ENCODE assay signal across 8 mouse cellular contexts in the genomic region with DNA sequence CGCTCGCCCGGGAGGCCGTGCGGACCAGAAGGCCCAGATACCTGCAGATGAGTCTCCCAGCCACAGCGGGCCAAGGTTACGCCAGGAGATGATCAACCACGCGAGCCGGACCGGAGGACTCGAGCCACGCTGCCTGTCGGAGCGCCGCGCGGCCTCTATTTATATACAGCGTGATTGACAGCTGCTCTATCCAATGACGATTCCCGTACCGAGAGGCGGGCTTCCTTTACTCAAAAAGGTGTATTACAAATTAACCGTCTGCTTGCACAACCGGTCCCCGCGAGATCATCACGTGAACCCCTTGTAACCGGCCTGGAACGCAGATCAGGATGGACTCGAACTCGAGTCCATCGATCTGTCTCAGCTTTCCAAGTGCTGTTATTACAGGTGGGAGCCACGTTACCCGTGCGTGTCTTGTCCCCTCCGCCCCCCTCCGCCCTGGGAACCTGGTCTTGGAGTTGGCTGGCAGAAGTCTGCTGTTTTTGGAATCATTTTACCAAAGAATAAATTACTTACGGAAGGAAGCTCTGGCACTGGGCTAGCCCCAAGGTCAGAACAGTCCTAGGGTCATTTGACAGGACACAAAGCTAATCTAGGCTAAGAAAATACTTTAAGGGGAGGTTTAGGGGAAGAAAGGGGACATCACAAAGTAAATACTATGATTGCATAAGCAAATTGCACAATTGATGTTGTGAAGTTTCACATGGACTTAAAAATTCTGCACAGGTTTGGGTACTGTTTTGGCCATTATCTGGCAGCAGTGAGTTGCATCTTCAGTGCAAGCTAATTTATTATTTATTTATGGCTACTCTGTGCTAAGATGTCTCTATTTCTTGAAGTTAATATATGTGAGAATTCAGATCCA. TPM values are rescaled to one million over a fixed set of nuclear protein-coding genes. Genes with fewer than 3 reads are reported as not detected.
DNase-seq lines count a peak whose midpoint lies in the region; ATAC-seq and TF ChIP-seq lines count a peak whose summit lies in the region.

A gene (minus strand): TSS at position 131 of the 865 bp plus-strand sequence.

- peak within 1 kb of the TSS; percentile 84 for H3K4me2 ChIP-seq in forebrain, embryonic 16.5 days (ENCODE audit: low read length)
- peak within 1 kb of the TSS; percentile 92 for H3K4me2 ChIP-seq in lung, embryonic 14.5 days

- peak within 1 kb of the TSS; percentile 76 for H3K27ac ChIP-seq in forebrain, embryonic 16.5 days (ENCODE audit: low read length)
- peak within 1 kb of the TSS; percentile 95 for H3K27ac ChIP-seq in layer of hippocampus, adult 2 months
- peak within 1 kb of the TSS; percentile 88 for H3K27ac ChIP-seq in lung, embryonic 14.5 days (ENCODE audit: low read depth)
- peak within 1 kb of the TSS; percentile 18 for H3K27ac ChIP-seq in olfactory bulb, adult 2 months (ENCODE audit: insufficient read depth, low read depth, low read length)
- no peak within 1 kb of the TSS for H3K27ac ChIP-seq in thymus, adult 2 months (ENCODE audit: control insufficient read depth, insufficient read depth, low read length)

- H3K9ac ChIP-seq in forebrain, embryonic 16.5 days (replicated peaks; ENCODE audit: low read depth, low read length), result peak within 1 kb of the TSS; percentile 90
- H3K9ac ChIP-seq in lung, embryonic 14.5 days, result peak within 1 kb of the TSS; percentile 93

- peak; percentile 87 for TF ChIP-seq POLR2A in olfactory bulb, adult 2 months (IDR thresholded peaks at IDR 0.05; ENCODE audit: insufficient read depth, low read depth, low read length)
- peak; percentile 93 for TF ChIP-seq POLR2A in thymus, adult 2 months (IDR thresholded peaks at IDR 0.05; ENCODE audit: control insufficient read depth, extremely low read depth, insufficient read depth, low read length, poor library complexity)

- peaks cover under 1% of the 10 kb centered on the region; the same call in 1 of the 2 replicates for H3K9me3 ChIP-seq in G1E (replicated peaks)
- no peaks in the 10 kb centered on the region for H3K9me3 ChIP-seq in forebrain, embryonic 16.5 days (ENCODE audit: control insufficient read depth, low read length)
- H3K9me3 ChIP-seq in lung, embryonic 14.5 days (ENCODE audit: low read depth, low read length), result no peaks in the 10 kb centered on the region

- peak; percentile 85 for ATAC-seq in G1E (ENCODE audit: extremely low read depth, insufficient number of reproducible peaks, low FRiP score, poor library complexity, severe bottlenecking)
- peak; percentile 94 for ATAC-seq in forebrain, embryonic 16.5 days
- peak; percentile 92 for ATAC-seq in lung, embryonic 14.5 days (ENCODE audit: insufficient read depth)

- H3K4me1 ChIP-seq in G1E (ENCODE audit: insufficient read depth, low read depth, low read length), result peaks cover 56% of the 10 kb centered on the region
- peaks cover 27% of the 10 kb centered on the region for H3K4me1 ChIP-seq in forebrain, embryonic 16.5 days (replicated peaks; ENCODE audit: control insufficient read depth, insufficient read depth, low read length)
- 0 out of 2 replicates have a peak, but pooled peaks cover 3% of the 10 kb centered on the region for H3K4me1 ChIP-seq in lung, embryonic 14.5 days (ENCODE audit: insufficient read depth)
- H3K4me1 ChIP-seq in olfactory bulb, adult 2 months (ENCODE audit: control insufficient read depth, insufficient read depth, low read length), result peaks cover 11% of the 10 kb centered on the region
- peaks cover 23% of the 10 kb centered on the region for H3K4me1 ChIP-seq in thymus, adult 2 months (replicated peaks; ENCODE audit: control insufficient read depth, insufficient read depth, low read length)

- 2% methylated on average over 39 of the region's 39 CpGs for WGBS in forebrain, embryonic 16.5 days
- WGBS in lung, embryonic 14.5 days, result 2% methylated on average over 39 of the region's 39 CpGs
- WGBS in olfactory bulb, adult 2 months, result 2% methylated on average over 39 of the region's 39 CpGs
- WGBS in thymus, adult 2 months, result 4% methylated on average over 39 of the region's 39 CpGs

- no peaks in the 10 kb centered on the region for H3K27me3 ChIP-seq in G1E (ENCODE audit: insufficient read depth, low read length)
- no peaks in the 10 kb centered on the region for H3K27me3 ChIP-seq in forebrain, embryonic 16.5 days (replicated peaks; ENCODE audit: control insufficient read depth, insufficient read depth, low read length)
- H3K27me3 ChIP-seq in lung, embryonic 14.5 days (ENCODE audit: insufficient read depth, low read length), result no peaks in the 10 kb centered on the region
- no peaks in the 10 kb centered on the region for H3K27me3 ChIP-seq in thymus, adult 2 months (ENCODE audit: control insufficient read depth, insufficient read depth, low read length)

- peaks cover 39% of the 10 kb centered on the region for H3K36me3 ChIP-seq in G1E (replicated peaks)
- peaks cover 2% of the 10 kb centered on the region; the same call in 1 of the 2 replicates for H3K36me3 ChIP-seq in forebrain, embryonic 16.5 days (ENCODE audit: control insufficient read depth, insufficient read depth)
- H3K36me3 ChIP-seq in lung, embryonic 14.5 days (ENCODE audit: insufficient read depth), result peaks cover 21% of the 10 kb centered on the region; the same call in 1 of the 2 replicates
- H3K36me3 ChIP-seq in thymus, adult 2 months (ENCODE audit: control insufficient read depth, insufficient read depth, low read length), result no peaks in the 10 kb centered on the region

- peak within 1 kb of the TSS; percentile 96 for H3K4me3 ChIP-seq in G1E (ENCODE audit: low read depth, low read length)
- H3K4me3 ChIP-seq in forebrain, embryonic 16.5 days (replicated peaks; ENCODE audit: low read length), result peak within 1 kb of the TSS; percentile 92
- peak within 1 kb of the TSS; percentile 99 for H3K4me3 ChIP-seq in layer of hippocampus, adult 2 months
- H3K4me3 ChIP-seq in lung, embryonic 14.5 days (ENCODE audit: low read depth, low read length), result peak within 1 kb of the TSS; percentile 90
- peak within 1 kb of the TSS; percentile 74 for H3K4me3 ChIP-seq in olfactory bulb, adult 2 months (ENCODE audit: insufficient read depth, low read depth, low read length)
- H3K4me3 ChIP-seq in thymus, adult 2 months (ENCODE audit: control insufficient read depth, insufficient read depth, low read length), result peak within 1 kb of the TSS; percentile 63

- no peak for TF ChIP-seq CTCF in G1E (IDR thresholded peaks at IDR 0.05; ENCODE audit: low read depth, low read length)
- no peak for TF ChIP-seq CTCF in layer of hippocampus, adult 2 months (conservative IDR thresholded peaks at IDR 0.05)
- no peak for TF ChIP-seq CTCF in lung, embryonic 14.5 days (IDR thresholded peaks at IDR 0.05; ENCODE audit: low read depth)
- no peak for TF ChIP-seq CTCF in olfactory bulb, adult 2 months (IDR thresholded peaks at IDR 0.05; ENCODE audit: insufficient read depth, low read depth, low read length)
- TF ChIP-seq CTCF in thymus, adult 2 months (IDR thresholded peaks at IDR 0.05; ENCODE audit: borderline replicate concordance, control insufficient read depth, extremely low read depth, insufficient read depth, low read length, poor library complexity), result no peak

- intact Hi-C loops in heart, postnatal 36 days (cut with DNase I), result loop anchor here (2.0 kb wide), 1 partner anchor 13 kb away; a partner anchor contains a TSS

- DNase-seq in G1E (ENCODE audit: low spot score), result peak; percentile 79
- DNase-seq in cerebellum, adult 18-20 months, result peak; percentile 94 to 97
- DNase-seq in heart, postnatal 36 days, result peak; percentile 98
- DNase-seq in layer of hippocampus, adult 2 months (ENCODE audit: low spot score in 2 of 2), result peak; percentile 92 to 93
- peak; percentile 99 for DNase-seq in lung, embryonic 14.5 days
- DNase-seq in thymus, adult 2 months, result peak; percentile 92

RNA-seq across cellular contexts. Expression of the gene that starts here (rescaled TPM):
- 73.6 and 75.9 TPM in 2 replicates for total RNA-seq in G1E (2014; fragmentation: Nextera tagmentation)
- 126 and 131 TPM in 2 replicates for total RNA-seq in G1E (2017)
- 39.9 and 53.7 TPM in 2 replicates for polyA plus RNA-seq in G1E (2012)
- 48.3 and 49.2 TPM in 2 replicates for polyA plus RNA-seq in forebrain, embryonic 16.5 days (2015; fragmentation: Nextera tagmentation; extraction: Ambion mirVana)
- 10 to 100 TPM; 26.7 to 31.4 TPM for total RNA-seq in heart, postnatal 36 days (2021)
- 10 to 100 TPM; 40.0 to 46.7 TPM for total RNA-seq in layer of hippocampus, adult 2 months (2021)
- polyA plus RNA-seq in lung, embryonic 14.5 days (2014; fragmentation: Nextera tagmentation; extraction: Ambion mirVana), result 85.3 and 90.4 TPM in 2 replicates
- polyA plus RNA-seq in olfactory bulb, adult 2 months (2012; ENCODE audit: insufficient read depth, insufficient read length, low replicate concordance, missing spikeins), result not detected in 2 replicates
- polyA plus RNA-seq in thymus, adult 2 months (2012; rRNA removed), result 37.2 and 46.3 TPM in 2 replicates
